Mouse (Mus musculus) c-Kit-positive CD71-positive TER-119-negative erythroid progenitor cells, embryonic 14.5 days (primary cell): Measurements from ENCODE around the gene Sh2b3.
"Not testable (repeated sequence)": the region's sequence is repeated elsewhere in the genome, so short reads cannot be mapped to it uniquely, and the experiment has no call there.

ENCODE experiments used
- DNase-seq: peaks from one replicate; pipeline ENCODE4 v3.0.0-alpha.2; 2013; ENCODE audit warnings: low read depth

Sh2b3 gene

DNA sequence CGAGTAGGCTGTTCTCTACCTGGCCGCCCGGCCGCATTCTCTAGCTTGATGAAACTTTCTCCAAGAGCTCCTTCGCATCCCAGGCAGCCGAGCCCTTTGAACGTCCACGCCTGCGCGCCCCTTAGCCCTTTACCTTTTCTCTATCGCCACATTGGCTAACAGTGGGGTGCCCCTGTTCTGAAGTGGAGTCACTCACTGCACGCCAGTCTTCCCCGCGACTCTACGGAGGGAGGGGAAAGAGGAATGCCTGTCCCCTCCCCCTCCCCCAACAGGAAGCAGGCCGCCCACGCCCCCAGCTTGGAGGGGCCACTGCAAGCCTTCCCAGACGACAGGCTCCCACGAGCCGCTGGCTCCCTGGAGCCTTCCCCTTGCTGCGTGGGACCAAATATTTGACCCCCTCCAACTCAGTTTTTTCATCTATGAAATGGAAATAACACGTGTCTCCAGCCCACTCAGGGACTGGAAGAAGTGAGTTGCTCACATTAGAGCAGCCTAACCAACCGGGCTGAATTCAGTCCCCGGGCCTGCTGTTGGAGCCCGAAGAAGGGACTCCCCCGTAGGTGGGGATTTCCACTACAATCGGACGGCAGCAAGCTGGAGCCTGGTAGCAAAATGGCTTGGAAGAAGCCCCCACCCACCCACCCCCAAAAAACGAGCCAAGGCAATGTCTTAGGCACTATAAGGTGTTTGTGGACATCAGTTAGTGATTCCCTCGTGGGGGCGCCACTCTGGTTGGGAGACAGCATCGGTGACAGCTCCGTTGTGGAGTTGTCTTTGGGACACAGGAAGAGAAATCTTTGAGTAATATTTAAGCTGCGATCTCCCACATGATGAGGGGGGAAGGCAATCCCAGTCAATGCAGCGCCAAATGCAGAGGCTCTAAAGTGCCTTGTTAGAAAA lies at the start of gene Sh2b3:
Gene Sh2b3 (minus strand): TSS at position 206 of the 900 bp plus-strand sequence.
- no peak for DNase-seq

DNA sequence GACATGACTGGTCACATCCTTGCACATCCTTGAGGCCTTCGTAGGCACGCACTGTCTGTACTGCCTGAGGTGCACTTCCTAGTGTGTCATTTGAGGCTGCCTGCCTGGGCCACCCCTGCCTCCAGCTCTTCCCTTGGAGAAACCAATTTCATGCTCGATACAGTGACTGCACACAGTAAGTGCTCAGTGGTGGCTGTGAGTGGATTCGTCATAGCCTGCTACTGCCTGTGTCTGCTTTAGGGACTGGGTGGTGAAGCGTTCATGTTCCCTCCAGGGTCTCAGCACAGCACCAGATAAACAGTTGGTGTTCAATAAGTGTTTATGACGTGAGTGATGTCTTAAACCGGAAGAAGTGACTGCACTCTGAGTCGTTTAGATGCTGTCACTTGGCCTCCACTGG lies 45.9 kb upstream of the Sh2b3 start:
- DNase-seq, result no peak

DNA sequence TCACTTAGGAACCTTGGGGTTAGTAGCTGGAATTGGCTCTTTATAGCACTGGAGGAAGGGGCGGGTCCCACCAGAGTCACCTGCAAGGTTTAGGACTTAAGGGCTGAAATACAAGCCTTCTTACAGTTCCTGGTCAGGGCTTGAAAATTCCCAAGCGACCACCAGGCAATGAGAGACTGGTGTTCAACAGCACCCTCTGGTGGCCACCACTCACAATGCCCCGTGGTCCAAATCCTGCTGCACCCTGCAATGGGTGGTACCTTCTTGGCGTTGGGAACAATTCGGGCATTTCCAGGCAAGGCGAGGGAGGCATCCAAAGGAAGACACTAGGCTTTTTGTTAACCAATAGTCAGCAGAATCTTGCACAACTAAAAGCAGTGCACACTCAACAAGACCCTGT lies 41.8 kb upstream of the Sh2b3 start:
- peak; percentile 13 for DNase-seq

GRCm38 (mm10) chr5:121878703-121879102 lies 41.3 kb upstream of the Sh2b3 start:
- no peak for DNase-seq

GRCm38 (mm10) chr5:121876901-121877300 lies 39.5 kb upstream of the Sh2b3 start:
- no peak for DNase-seq

DNA sequence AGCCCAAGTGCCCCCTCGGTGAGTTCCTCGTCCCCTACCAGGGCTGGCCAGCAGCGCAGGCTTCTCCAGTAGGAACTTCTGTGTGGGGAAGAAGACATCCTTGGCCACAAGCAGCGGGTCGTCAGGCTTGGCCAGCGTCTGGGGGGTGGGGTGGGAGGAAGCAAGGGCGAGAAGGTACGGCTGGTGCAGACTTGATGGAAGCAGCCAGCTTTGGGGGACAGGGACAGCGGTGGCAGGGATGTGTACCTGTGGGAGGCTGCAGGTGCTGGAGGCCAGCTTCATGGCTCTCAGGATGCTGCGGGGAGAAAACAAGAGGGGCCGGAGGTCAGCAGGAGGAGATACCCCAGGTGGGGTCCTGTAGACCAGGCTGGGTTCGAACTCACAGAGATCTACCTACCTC lies 37.6 kb upstream of the Sh2b3 start:
- no peak for DNase-seq

GRCm38 (mm10) chr5:121872158-121872557 lies 34.7 kb upstream of the Sh2b3 start:
- peak; percentile 34 for DNase-seq

DNA sequence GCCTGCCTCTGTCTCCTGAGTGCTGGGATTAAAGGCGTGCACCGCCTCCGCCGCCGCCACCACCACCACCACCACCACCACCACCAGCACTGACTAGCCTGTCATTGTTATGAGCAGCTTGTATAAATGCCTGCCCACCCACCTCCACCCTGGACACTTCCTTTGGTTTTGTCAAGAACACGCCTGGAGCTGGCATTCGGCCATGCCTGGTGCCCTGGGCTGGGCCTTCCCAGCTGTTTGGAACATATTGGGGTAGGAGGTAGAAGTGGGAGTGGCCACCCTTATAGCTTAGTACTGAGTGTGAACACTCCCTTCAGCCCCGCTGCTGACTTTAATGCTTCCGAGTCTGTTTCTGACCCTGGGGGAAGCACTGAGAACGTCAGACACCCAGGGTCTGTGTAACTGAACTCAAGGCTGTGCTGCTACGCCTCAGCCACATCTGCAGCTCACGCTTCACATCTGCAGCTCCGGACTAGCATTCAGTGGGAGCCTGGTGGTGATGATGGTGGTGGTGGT lies 34.1 kb upstream of the Sh2b3 start:
- no peak for DNase-seq

GRCm38 (mm10) chr5:121870832-121871231 lies 33.4 kb upstream of the Sh2b3 start:
- DNase-seq, result no peak

- no peak for DNase-seq
These were observed 30.5 kb upstream of the Sh2b3 start for GRCm38 (mm10) chr5:121867963-121868362.

DNA sequence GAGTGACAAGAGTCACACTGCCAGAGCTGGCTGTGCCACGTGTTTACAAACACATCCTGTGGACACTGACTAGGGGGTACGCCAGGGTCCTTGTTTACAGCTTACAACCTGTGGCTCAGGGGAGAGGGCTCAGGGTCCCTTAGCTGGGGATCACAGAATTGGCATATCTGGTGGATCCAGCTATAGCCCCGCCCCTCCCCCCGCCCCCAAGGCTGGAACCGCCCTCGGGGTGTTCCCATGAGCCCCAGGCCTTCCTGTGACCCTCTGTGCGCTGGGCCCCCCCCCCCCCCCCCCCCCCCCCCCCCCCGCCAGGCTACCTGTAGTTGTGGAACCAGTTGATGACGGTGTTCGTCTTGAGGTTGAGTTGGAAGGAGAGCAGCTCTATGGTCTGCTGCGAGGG lies 26.9 kb upstream of the Sh2b3 start:
- DNase-seq, result no peak

DNA sequence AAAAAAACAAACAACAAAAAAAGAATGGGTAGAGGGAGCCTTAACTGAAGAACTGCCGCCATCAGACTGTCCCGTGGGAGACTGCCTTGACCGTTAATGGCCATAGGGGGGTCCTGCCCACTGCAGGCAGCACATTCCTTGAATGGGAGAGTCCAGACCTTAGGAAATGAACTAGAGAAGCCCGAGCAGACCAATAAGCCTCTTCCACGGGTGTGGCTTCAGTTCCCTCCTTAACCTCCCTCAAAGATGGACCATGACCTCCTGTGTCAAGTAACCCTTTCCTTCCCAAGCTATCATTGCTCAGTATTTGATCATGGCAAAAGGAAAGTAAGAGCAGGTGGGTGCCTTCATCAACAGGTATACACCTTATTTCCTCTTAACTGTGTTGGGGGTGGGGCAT lies 24.5 kb upstream of the Sh2b3 start:
- no peak for DNase-seq

DNA sequence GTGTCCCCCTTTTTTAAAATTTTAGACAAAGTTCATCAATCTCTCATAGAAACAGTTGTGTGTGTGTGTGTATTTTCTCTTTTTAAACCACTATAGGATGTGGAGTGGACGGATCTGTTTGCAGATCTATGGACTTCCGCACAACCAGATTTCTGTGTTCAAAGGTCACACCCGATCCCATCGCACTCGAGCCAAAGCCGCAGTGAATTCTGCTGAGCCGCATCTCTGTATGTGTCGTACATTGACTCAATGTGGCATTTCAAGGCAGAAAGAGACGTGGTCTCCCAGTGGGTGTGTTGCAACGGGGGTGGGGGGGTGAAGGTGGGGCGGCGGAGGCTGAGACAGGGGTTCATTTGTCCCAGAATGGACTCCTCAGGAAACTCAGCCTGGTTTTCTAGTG lies 21.0 kb upstream of the Sh2b3 start:
- no peak for DNase-seq

DNA sequence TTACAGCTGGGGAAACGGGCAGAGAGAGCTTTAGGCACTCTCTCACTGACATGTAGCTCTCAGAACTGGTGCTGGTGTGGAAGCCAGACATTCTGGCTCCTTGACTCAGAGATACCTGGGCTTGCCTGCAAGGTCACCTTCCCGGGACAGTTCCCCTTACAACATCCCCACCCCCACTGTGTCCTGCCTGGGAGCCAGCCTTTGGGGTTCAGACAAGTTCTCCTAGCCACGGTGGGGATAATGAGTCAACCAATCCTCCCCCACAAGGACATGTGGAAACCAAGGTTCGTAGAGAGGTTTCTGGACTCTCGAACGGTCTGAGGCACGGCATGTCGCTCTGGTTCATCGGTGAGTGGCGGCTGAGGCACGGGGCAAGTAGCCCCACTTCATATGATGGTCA lies 19.3 kb upstream of the Sh2b3 start:
- DNase-seq, result no peak

GRCm38 (mm10) chr5:121854768-121855167 lies 17.3 kb upstream of the Sh2b3 start:
- no peak for DNase-seq

- DNase-seq, result no peak
These were observed 16.1 kb upstream of the Sh2b3 start for GRCm38 (mm10) chr5:121853368-121854051.

DNA sequence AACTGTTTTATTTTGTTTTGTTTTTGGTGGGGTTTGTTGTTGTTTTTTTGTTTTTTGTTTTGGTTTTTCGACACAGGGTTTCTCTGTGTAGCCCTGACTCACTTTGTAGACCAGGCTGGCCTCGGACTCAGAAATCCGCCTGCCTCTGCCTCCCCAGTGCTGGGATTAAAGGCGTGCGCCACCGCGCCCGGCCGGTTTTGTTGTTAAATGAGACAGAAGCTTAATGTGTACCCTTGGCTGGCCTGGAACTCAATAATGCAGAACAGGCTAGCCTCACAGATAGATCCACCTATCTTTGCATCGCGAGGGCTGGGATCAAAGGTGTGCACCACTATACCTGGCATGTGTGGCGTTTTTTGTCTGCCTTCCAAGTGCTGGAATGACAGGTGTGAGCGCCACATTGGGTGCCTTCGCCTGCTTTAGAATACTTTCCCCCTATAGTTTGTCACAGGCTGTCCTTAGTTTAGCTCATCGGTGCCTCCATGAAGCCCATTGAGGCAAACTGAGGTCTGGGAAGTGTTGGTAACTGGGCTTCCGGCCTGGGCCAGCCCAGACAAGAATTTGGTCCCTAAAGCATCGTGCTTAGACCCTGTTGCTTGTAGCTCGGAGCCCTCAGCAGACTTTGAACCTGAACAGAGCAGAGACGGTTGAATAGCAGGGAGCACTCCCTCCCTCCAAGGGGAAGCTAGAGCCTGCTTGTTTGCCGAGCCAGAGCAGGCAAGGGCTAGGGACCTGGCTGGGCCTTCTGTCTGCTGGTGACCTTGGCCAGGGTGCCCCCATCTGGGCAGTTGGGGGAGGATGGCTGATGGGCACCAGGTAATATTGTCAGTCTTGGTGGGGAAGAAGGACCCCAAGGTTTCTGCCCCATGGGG lies 12.3 kb upstream of the Sh2b3 start:
- no peak for DNase-seq

DNA sequence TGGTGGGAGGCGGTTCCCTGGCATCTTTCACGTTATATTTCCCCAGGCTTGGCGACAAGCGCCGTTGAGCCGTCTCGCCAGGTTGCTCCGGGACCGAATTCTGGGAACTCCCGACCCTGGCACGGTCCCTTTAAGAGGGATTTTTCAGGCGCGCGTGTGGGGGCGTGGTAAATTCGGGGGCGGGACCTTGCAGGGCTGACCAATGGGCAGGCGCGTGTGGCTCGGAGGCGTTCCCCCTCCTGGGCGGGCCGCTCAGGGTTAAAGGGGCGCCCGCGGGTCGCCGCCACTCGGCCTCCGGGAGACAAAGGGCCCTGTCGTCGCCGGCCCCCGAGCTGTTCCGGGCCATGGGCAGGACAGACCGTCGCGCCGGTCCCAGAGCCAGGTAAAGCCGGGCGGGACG lies 11.3 kb upstream of the Sh2b3 start, which contains the start of gene Pheta1:
Gene Pheta1 (plus strand): TSS at position 242 of the 400 bp plus-strand sequence.
- DNase-seq, result peak; percentile 83

GRCm38 (mm10) chr5:121848035-121848519 lies 10.6 kb upstream of the Sh2b3 start:
- peak; percentile 53 for DNase-seq

- DNase-seq, result not testable (repeated sequence)
These were observed 9.8 kb upstream of the Sh2b3 start for GRCm38 (mm10) chr5:121847269-121847668.

- no peak for DNase-seq
These were observed 8.9 kb upstream of the Sh2b3 start for GRCm38 (mm10) chr5:121846322-121846721.

GRCm38 (mm10) chr5:121845361-121845760 lies 7.9 kb upstream of the Sh2b3 start:
- no peak for DNase-seq
